Mouse (Mus musculus): ENCODE measurements around the gene Rasgef1b.

GRCm38 (mm10) chr5:99606164-99606858 lies 122.6 kb downstream of the Rasgef1b start:
- TF ChIP-seq POLR2A (IDR thresholded peaks at IDR 0.05; ENCODE audit: borderline replicate concordance, control insufficient read depth, low read depth, low read length) (no peak), CTCF (IDR thresholded peaks at IDR 0.05; ENCODE audit: control insufficient read depth, insufficient read depth, low read length) (no peak)
